Mouse (Mus musculus) limb, embryonic 14.5 days (tissue): ENCODE data around the gene Zfp239. TPM values are rescaled to one million over a fixed set of nuclear protein-coding genes. Genes with fewer than 3 reads are reported as not detected.

Source experiments
- ATAC-seq: fragments of 200-750 bp; cut with Nextera tagmentation; 2 replicates; pipeline ENCODE4 v1.8.0; 2017; ENCODE audit warnings: low read depth, moderate number of reproducible peaks, moderate TSS enrichment; ENCODE audit not compliant: low FRiP score
- DNase-seq: peaks from one replicate; pipeline ENCODE4 v3.0.0-alpha.2; 2015; ENCODE audit warnings: low spot score
- H3K27ac ChIP-seq: fragments of 300-500 bp; sonication (generic); replicated peaks from 2 replicates; pipeline ENCODE4 v1.5.1; 2014; ENCODE audit warnings: low read depth, mild to moderate bottlenecking, low read length, moderate library complexity, mixed read lengths
- H3K27me3 ChIP-seq: fragments of 300-500 bp; sonication (generic); 2 replicates; pipeline ENCODE4 v1.6.1; 2014; ENCODE audit warnings: low read length, mixed read lengths; ENCODE audit not compliant: control insufficient read depth, insufficient read depth
- H3K36me3 ChIP-seq: fragments of 300-500 bp; sonication (generic); 2 replicates; pipeline ENCODE4 v1.6.1; 2014; ENCODE audit warnings: mild to moderate bottlenecking, low read length, moderate library complexity, mixed read lengths; ENCODE audit not compliant: control insufficient read depth, insufficient read depth
- H3K4me1 ChIP-seq: fragments of 300-500 bp; sonication (generic); 2 replicates; pipeline ENCODE4 v1.6.1; 2014; ENCODE audit warnings: antibody characterized with exemption, low read length, mixed read lengths; ENCODE audit not compliant: control insufficient read depth, insufficient read depth
- H3K4me2 ChIP-seq: fragments of 300-500 bp; sonication (generic); replicated peaks from 2 replicates; pipeline ENCODE4 v1.6.1; 2014; ENCODE audit warnings: low read depth, mild to moderate bottlenecking, low read length, moderate library complexity; ENCODE audit not compliant: severe bottlenecking
- H3K4me3 ChIP-seq: fragments of 300-500 bp; sonication (generic); replicated peaks from 2 replicates; pipeline ENCODE4 v1.5.1; 2014; ENCODE audit warnings: low read length
- H3K9ac ChIP-seq: fragments of 300-500 bp; sonication (generic); 2 replicates; pipeline ENCODE4 v1.6.1; 2014; ENCODE audit warnings: mild to moderate bottlenecking, low read depth, low read length, moderate library complexity; ENCODE audit not compliant: severe bottlenecking
- H3K9me3 ChIP-seq: fragments of 300-500 bp; sonication (generic); 2 replicates; pipeline ENCODE4 v1.6.1; 2016; ENCODE audit warnings: low read length; ENCODE audit not compliant: control insufficient read depth
- POLR2A ChIP-seq: fragments of 200-500 bp; IDR thresholded peaks from 2 replicates; pipeline ENCODE4 v1.8.0; 2012; ENCODE audit warnings: inconsistent platforms, mild to moderate bottlenecking, moderate library complexity, borderline replicate concordance; ENCODE audit not compliant: insufficient read depth, insufficient read length; ENCODE audit errors: extremely low read depth
- WGBS: fragments of 180-500 bp; shearing (Covaris S2); extraction: QIAGEN DNeasy Blood & Tissue Kit; methylation state at CpG from one replicate; pipeline ENCODE4 v1.1.7; 2014; 5-methylcytosine and 5-hydroxymethylcytosine counted together
- polyA plus RNA-seq, 2 experiments: library from polyadenylated mRNA; depleted of rRNA in 1 of 2; stranded (reverse) in 1 of 2; unstranded in 1 of 2; fragments of >200 nt; fragmentation: Nextera tagmentation in 1 of 2; extraction: Ambion mirVana in 1 of 2; gene quantifications; 2 replicates each; pipeline versions ENCODE4 v1.2.1 to v1.2.3; 2012 to 2014

Zfp239 gene
- polyA plus RNA-seq, 2 experiments: 7.4 to 11.8 TPM

- Histone ChIP-seq H3K36me3 (no peaks in the 10 kb centered on the region), H3K4me3 (no peak overlapping the region), H3K27me3 (no peaks in the 10 kb centered on the region), H3K4me1 (peaks cover 4% of the 10 kb centered on the region; the same call in 1 of the 2 replicates), H3K9me3 (no peaks in the 10 kb centered on the region), H3K9ac (no peak overlapping the region), H3K4me2 (no peak overlapping the region), H3K27ac (no peak overlapping the region)
- DNase-seq: no peak
- TF ChIP-seq POLR2A: no peak
- ATAC-seq: no peak
- WGBS: 69% methylated on average over 7 of the region's 7 CpGs
Observed at GRCm38 (mm10) chr6:117881997-117882396, 20.1 kb downstream of the Zfp239 start.

- H3K36me3 ChIP-seq: no peaks in the 10 kb centered on the region
- no peaks in the 10 kb centered on the region for H3K9me3 ChIP-seq
- no peaks in the 10 kb centered on the region for H3K27me3 ChIP-seq
- DNase-seq (no peak), ATAC-seq (no peak)
- 81% methylated on average over 2 of the region's 2 CpGs for WGBS
- H3K9ac ChIP-seq: no peak overlapping the region
- no peak overlapping the region for H3K4me3 ChIP-seq
- no peaks in the 10 kb centered on the region for H3K4me1 ChIP-seq
- no peak overlapping the region for H3K4me2 ChIP-seq
- no peak for TF ChIP-seq POLR2A
- no peak overlapping the region for H3K27ac ChIP-seq
Observed at GRCm38 (mm10) chr6:117885943-117886342, 24.0 kb downstream of the Zfp239 start.

GRCm38 (mm10) chr6:117888032-117888431 is 26.1 kb downstream of the Zfp239 start:
- Histone ChIP-seq H3K4me2 (no peak overlapping the region), H3K9me3 (no peaks in the 10 kb centered on the region), H3K27ac (no peak overlapping the region), H3K27me3 (no peaks in the 10 kb centered on the region), H3K4me3 (no peak overlapping the region), H3K36me3 (no peaks in the 10 kb centered on the region), H3K4me1 (no peaks in the 10 kb centered on the region), H3K9ac (no peak overlapping the region)
- DNase-seq (no peak), ATAC-seq (no peak)
- TF ChIP-seq POLR2A: no peak
- 30% methylated on average over 1 of the region's 1 CpGs for WGBS

GRCm38 (mm10) chr6:117888642-117889096 is 26.8 kb downstream of the Zfp239 start:
- Histone ChIP-seq H3K36me3 (no peaks in the 10 kb centered on the region), H3K9me3 (no peaks in the 10 kb centered on the region), H3K4me3 (no peak overlapping the region), H3K9ac (no peak overlapping the region), H3K4me2 (no peak overlapping the region), H3K27ac (no peak overlapping the region), H3K27me3 (no peaks in the 10 kb centered on the region), H3K4me1 (no peaks in the 10 kb centered on the region)
- ATAC-seq: no peak
- DNase-seq: no peak
- no peak for TF ChIP-seq POLR2A
- WGBS: 53% methylated on average over 2 of the region's 2 CpGs

- H3K4me3 ChIP-seq: no peak overlapping the region
- H3K4me2 ChIP-seq: no peak overlapping the region
- no peak for TF ChIP-seq POLR2A
- H3K4me1 ChIP-seq: no peaks in the 10 kb centered on the region
- no peak overlapping the region for H3K27ac ChIP-seq
- no peaks in the 10 kb centered on the region for H3K9me3 ChIP-seq
- WGBS: 76% methylated on average over 6 of the region's 6 CpGs
- H3K27me3 ChIP-seq: no peaks in the 10 kb centered on the region
- ATAC-seq (no peak), DNase-seq (no peak)
- no peaks in the 10 kb centered on the region for H3K36me3 ChIP-seq
- H3K9ac ChIP-seq: no peak overlapping the region
Observed at GRCm38 (mm10) chr6:117890257-117890656, 28.4 kb downstream of the Zfp239 start.
